Mouse (Mus musculus) limb, embryonic 12.5 days (tissue): ENCODE measurements around the gene Ndc1. TPM values are rescaled to one million over a fixed set of nuclear protein-coding genes. Genes with fewer than 3 reads are reported as not detected.

Experiments used
- ATAC-seq: fragments of 200-750 bp; cut with Nextera tagmentation; 2 replicates; pipeline ENCODE4 v1.8.0; 2017; ENCODE audit warnings: low read depth, moderate TSS enrichment; ENCODE audit not compliant: insufficient number of reproducible peaks, insufficient read depth, low FRiP score, low TSS enrichment
- H3K27ac ChIP-seq: fragments of 300-500 bp; sonication (generic); 2 replicates; pipeline ENCODE4 v1.5.1; 2016; ENCODE audit warnings: mild to moderate bottlenecking, moderate library complexity
- H3K27me3 ChIP-seq: fragments of 300-500 bp; sonication (generic); 2 replicates; pipeline ENCODE4 v1.6.1; 2016; ENCODE audit warnings: mild to moderate bottlenecking, moderate library complexity
- H3K36me3 ChIP-seq: fragments of 300-500 bp; sonication (generic); 2 replicates; pipeline ENCODE4 v1.6.1; 2016; ENCODE audit warnings: mild to moderate bottlenecking, moderate library complexity
- H3K4me1 ChIP-seq: fragments of 300-500 bp; sonication (generic); replicated peaks from 2 replicates; pipeline ENCODE4 v1.6.1; 2016
- H3K4me2 ChIP-seq: fragments of 300-500 bp; sonication (generic); 2 replicates; pipeline ENCODE4 v1.6.1; 2016; ENCODE audit warnings: mild to moderate bottlenecking, moderate library complexity
- H3K4me3 ChIP-seq: fragments of 300-500 bp; sonication (generic); replicated peaks from 2 replicates; pipeline ENCODE4 v1.5.1; 2016; ENCODE audit warnings: mild to moderate bottlenecking
- H3K9ac ChIP-seq: fragments of 300-500 bp; sonication (generic); replicated peaks from 2 replicates; pipeline ENCODE4 v1.6.1; 2016; ENCODE audit warnings: mild to moderate bottlenecking, moderate library complexity
- H3K9me3 ChIP-seq: fragments of 300-500 bp; sonication (generic); 2 replicates; pipeline ENCODE4 v1.6.1; 2016; ENCODE audit warnings: mild to moderate bottlenecking, moderate library complexity
- WGBS: fragments of 180-500 bp; shearing (Covaris S2); methylation state at CpG from one replicate; pipeline ENCODE4 v1.1.7; 2016; 5-methylcytosine and 5-hydroxymethylcytosine counted together
- polyA plus RNA-seq: library from polyadenylated mRNA; unstranded; fragments of >200 nt; fragmentation: Nextera tagmentation; extraction: Ambion mirVana; gene quantifications from 2 replicates; pipeline ENCODE4 v1.2.1, GENCODE M21; 2016

The Ndc1 gene
- polyA plus RNA-seq, result 37.5 and 39.4 TPM in 2 replicates

DNA sequence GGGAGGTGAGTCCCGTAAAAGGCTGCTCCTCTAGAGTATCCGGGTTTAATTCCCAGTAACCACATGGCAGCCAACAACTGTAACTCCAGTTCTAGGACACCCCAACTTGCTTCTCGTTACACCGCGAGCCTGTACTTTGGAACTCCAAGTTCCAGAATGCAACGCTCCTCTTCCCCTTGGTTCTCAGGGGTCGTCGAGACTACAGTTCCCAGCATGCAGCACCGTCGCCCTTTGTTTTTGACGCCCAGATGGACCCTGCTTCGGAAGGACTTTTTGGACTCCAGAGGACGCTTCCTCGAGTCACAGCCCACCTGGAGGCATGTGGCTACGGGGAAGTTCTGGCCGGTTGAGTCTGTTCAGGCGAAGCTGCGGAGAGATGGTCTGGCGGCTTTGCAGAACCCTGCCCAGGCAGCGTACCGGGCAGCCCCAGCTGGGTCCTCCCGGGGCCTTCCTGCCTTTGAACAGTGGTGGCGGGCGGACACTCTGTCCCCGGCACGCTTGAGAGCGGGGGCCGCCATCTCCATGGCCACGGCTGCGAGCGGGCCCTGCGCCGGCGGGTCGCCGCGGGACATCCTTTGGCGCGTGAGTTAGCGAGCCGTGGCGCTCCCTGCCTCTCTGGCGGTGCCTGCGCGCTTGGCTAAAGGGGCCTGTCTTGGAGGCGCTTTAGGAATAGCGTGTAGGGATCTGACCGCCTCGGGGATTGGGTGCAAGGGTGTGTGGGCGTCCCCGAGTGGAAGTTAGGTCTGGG, at the start of gene Ndc1:
TSS of gene Ndc1 (plus strand) at position 218 of the 748 bp plus-strand sequence.
- Histone ChIP-seq H3K4me1 (peaks cover 10% of the 10 kb centered on the region), H3K27me3 (no peaks in the 10 kb centered on the region), H3K36me3 (peaks cover 25% of the 10 kb centered on the region), H3K9me3 (no peaks in the 10 kb centered on the region), H3K4me3 (peak within 1 kb of the TSS; percentile 88), H3K9ac (peak within 1 kb of the TSS; percentile 84), H3K27ac (peak within 1 kb of the TSS; percentile 89), H3K4me2 (peak within 1 kb of the TSS; percentile 72)
- peak; percentile 98 for ATAC-seq
- under 1% methylated on average over 51 of the region's 51 CpGs for WGBS

DNA sequence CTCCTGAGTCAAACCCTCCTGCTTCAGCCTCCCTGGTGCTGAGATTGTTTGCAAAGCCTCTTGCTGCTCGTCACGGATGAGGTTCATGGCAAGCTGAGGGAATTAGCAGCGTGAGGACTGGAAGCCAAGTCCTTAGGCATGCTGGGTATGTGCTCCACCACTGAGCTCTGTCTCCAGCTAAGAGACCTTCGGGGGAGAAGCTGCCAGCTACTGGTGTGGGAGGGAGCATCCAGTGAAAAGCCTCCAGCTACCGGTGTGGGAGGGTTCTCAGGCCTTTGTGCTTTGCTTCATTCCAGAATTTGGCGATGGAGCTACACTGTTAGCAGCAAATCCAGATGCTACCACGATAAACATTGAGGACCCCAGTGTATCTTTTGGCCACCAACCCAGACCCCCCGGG, 48.9 kb upstream of the Ndc1 start:
- no peaks in the 10 kb centered on the region for H3K9me3 ChIP-seq
- no peak overlapping the region for H3K27ac ChIP-seq
- peaks cover 67% of the 10 kb centered on the region for H3K36me3 ChIP-seq
- ATAC-seq, result no peak
- peaks cover 10% of the 10 kb centered on the region for H3K4me1 ChIP-seq
- no peak overlapping the region for H3K4me2 ChIP-seq
- H3K9ac ChIP-seq, result no peak overlapping the region
- WGBS, result 80% methylated on average over 8 of the region's 8 CpGs
- no peak overlapping the region for H3K4me3 ChIP-seq
- no peaks in the 10 kb centered on the region for H3K27me3 ChIP-seq

DNA sequence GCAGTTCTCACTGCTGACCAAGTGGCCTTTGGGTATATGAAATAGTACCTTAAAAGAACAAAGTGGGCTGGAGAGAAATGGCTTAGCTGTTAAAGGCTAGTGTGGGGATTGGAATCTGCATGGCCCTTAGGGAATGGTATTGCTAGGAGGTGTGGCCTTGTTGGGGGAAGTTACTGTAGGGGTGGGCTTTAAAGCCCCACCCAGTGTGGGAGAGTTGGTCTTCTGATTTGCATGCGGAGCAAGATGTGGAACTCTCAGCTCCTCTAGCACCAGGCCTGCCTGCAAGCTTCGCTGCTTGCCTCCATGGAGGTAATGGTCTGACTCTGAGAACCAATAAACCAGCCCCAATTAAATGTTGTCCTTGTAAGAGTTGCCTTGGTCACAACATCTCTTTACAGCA, 46.5 kb upstream of the Ndc1 start:
- Histone ChIP-seq H3K4me1 (no peaks in the 10 kb centered on the region), H3K4me3 (no peak overlapping the region), H3K27ac (no peak overlapping the region), H3K27me3 (no peaks in the 10 kb centered on the region), H3K9me3 (no peaks in the 10 kb centered on the region), H3K36me3 (peaks cover 79% of the 10 kb centered on the region), H3K9ac (no peak overlapping the region), H3K4me2 (no peak overlapping the region)
- ATAC-seq, result no peak
- 61% methylated on average over 2 of the region's 2 CpGs for WGBS

DNA sequence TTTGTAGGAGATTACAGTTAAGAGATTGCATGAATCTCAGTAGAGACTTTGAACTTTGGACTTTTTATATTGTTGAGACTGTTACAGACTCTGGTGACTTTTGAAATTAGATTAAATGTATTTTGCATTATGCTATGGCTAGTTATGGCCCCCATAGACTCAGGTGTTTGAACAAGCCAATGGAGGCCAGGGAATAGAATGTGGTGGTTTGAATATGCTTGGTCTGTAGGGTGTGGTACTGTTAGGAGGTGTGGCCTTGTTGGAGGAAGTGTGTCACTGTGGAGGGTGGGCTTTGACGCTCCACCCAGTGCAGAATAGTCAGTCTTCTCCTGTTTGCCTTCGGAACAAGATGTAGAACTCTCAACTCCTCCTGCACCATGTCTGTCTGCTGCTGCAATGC, 44.5 kb upstream of the Ndc1 start:
- 91% methylated on average over 2 of the region's 2 CpGs for WGBS
- H3K36me3 ChIP-seq, result peaks cover 75% of the 10 kb centered on the region

DNA sequence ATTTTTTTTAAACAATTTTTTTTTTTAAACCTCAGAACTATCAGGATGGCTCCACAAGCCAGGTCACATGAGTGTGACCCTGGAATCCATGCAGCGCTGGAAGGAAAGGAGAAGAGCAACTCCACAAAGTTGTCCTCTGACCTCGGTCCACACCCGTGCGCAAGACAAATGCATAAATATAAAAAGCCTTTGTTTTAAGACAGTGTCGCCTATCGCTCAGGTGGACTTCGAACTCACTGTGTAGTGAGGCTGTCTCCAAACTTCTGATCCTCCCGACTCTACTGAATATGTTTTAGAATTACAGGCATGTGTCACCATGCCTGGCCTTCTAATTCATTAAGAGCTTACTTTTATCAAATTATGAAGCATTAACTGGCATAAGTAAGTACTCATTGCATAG, 39.1 kb upstream of the Ndc1 start:
- peaks cover 1% of the 10 kb centered on the region; the same call in 1 of the 2 replicates for H3K9me3 ChIP-seq
- H3K4me2 ChIP-seq, result no peak overlapping the region
- ATAC-seq, result no peak
- H3K27me3 ChIP-seq, result no peaks in the 10 kb centered on the region
- H3K9ac ChIP-seq, result no peak overlapping the region
- no peaks in the 10 kb centered on the region for H3K4me1 ChIP-seq
- H3K27ac ChIP-seq, result no peak overlapping the region
- no peak overlapping the region for H3K4me3 ChIP-seq
- peaks cover 34% of the 10 kb centered on the region for H3K36me3 ChIP-seq
- WGBS, result 94% methylated on average over 8 of the region's 8 CpGs

More for the DNA sequence above, 44.5 kb upstream of the Ndc1 start:
- H3K27me3 ChIP-seq, result no peaks in the 10 kb centered on the region
- no peak for ATAC-seq
- no peak overlapping the region for H3K4me2 ChIP-seq
- no peaks in the 10 kb centered on the region for H3K9me3 ChIP-seq
- H3K9ac ChIP-seq, result no peak overlapping the region
- no peak overlapping the region for H3K27ac ChIP-seq
- H3K4me3 ChIP-seq, result no peak overlapping the region
- H3K4me1 ChIP-seq, result no peaks in the 10 kb centered on the region

DNA sequence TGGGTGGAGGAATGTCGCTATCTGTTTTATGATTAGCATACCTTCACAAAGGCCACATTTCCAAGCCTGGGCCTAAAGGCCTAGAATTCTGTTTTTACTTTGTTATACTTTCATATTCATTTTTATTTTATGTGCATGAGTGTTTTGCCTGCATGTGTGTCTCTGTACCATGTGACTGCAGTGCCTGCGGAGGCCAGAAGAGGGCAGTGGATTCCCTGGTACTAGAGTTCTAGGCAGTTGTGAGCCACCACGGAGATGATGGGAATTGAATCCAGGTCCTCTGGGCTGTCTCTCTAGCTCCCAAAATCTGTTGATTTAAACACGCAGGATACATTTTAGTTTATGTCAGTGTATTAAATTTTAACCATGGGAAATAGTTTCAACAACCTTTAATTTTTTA, 34.1 kb upstream of the Ndc1 start:
- H3K9ac ChIP-seq, result no peak overlapping the region
- H3K27me3 ChIP-seq, result no peaks in the 10 kb centered on the region
- no peaks in the 10 kb centered on the region for H3K4me1 ChIP-seq
- H3K27ac ChIP-seq, result no peak overlapping the region
- ATAC-seq, result no peak
- H3K4me2 ChIP-seq, result no peak overlapping the region
- 92% methylated on average over 4 of the region's 4 CpGs for WGBS
- no peak overlapping the region for H3K4me3 ChIP-seq
- peaks cover 10% of the 10 kb centered on the region; the same call in 1 of the 2 replicates for H3K36me3 ChIP-seq
- peaks cover 3% of the 10 kb centered on the region; the same call in 1 of the 2 replicates for H3K9me3 ChIP-seq

DNA sequence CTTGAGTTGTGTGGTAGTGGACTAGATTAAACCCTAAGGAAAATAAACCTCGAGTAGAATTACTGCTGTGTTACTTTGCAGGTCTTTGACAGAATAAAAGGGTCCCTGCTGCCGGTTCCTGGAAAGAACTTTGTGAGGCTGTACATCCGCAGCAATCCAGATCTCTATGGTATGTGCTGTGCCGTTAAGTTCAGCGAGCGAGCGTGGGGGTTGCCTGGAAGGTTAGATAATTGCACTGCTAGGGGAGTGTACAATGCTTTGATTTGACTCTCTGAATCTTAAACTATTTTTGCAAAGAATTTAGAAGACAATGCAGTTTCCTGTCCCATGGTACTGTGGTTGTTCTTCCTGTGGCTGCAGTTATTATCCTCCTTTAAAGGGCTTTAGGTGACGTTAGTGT, 31.2 kb upstream of the Ndc1 start:
- no peak for ATAC-seq
- no peak overlapping the region for H3K4me3 ChIP-seq
- H3K4me2 ChIP-seq, result no peak overlapping the region
- H3K27me3 ChIP-seq, result no peaks in the 10 kb centered on the region
- H3K9ac ChIP-seq, result no peak overlapping the region
- 71% methylated on average over 8 of the region's 8 CpGs for WGBS
- H3K9me3 ChIP-seq, result peaks cover 3% of the 10 kb centered on the region; the same call in 1 of the 2 replicates
- H3K27ac ChIP-seq, result no peak overlapping the region
- peaks cover 11% of the 10 kb centered on the region; the same call in 1 of the 2 replicates for H3K36me3 ChIP-seq
- H3K4me1 ChIP-seq, result peaks cover 5% of the 10 kb centered on the region; the same call in 1 of the 2 replicates

DNA sequence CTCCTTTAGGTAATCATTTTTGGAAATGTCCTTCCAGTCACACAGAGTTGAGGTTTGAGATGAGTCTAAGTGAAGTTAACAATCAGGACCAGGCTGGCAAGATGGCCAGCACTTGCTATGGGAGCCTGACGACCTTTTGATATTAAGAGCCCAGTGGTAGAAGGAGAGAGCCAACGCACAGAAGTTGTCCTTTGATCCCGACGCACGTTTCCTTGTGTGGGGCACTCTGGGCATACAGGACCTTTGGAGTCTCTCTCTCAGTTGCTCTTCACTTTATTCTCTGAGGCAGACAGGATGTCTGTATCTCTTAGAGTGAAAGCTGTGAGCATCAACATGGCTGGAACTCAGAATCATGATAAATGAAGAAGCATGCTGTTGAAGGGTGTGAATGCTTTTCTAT, 30.1 kb upstream of the Ndc1 start:
- Histone ChIP-seq H3K36me3 (peaks cover 14% of the 10 kb centered on the region), H3K9me3 (peaks cover 3% of the 10 kb centered on the region; the same call in 1 of the 2 replicates), H3K27ac (no peak overlapping the region), H3K4me2 (no peak overlapping the region), H3K4me3 (no peak overlapping the region), H3K4me1 (peaks cover 12% of the 10 kb centered on the region), H3K27me3 (no peaks in the 10 kb centered on the region), H3K9ac (no peak overlapping the region)
- WGBS, result 92% methylated on average over 5 of the region's 5 CpGs
- ATAC-seq, result no peak

DNA sequence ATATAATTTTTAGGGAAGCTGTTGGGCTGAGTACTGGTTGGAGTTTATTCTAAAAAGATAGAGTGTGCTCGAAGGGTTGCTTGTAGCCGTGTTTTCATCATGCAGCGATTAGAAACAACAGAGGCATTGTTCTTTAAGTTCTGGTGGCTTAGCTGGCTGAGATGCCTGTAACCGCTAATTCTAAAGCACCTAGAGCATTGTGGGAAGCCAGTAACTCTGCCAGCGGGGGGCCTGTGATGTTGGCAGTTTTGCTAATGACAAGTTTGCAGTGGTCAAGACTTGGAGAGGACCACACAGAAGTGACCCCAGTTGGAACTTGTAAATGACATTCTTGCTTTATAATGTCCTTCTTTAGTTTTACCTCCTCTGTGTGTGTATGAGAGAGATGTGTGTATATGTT, 26.2 kb upstream of the Ndc1 start:
- peak overlapping the region; percentile 79 for H3K27ac ChIP-seq

DNA sequence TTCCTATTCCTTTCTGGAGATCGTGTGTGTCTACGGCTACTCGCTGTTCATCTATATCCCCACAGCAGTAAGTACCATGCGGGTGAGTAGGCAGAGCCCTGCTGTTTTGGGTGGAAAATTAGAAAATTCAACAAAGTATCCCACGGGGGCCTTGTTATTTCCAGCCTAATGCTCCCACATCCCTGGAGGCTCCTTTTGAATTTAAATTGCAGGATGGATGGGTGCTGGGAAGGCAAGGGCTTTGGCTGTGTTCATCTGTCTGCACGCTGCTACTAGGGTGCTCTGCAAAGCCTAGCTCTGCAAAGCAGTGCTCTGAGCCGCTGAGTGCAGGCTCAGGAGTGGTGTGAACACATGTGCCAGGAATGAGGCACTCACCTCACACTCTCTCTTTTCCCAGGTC, 23.0 kb upstream of the Ndc1 start:
- H3K36me3 ChIP-seq, result peaks cover 38% of the 10 kb centered on the region
- H3K4me2 ChIP-seq, result no peak overlapping the region
- no peak overlapping the region for H3K27ac ChIP-seq
- ATAC-seq, result no peak
- no peaks in the 10 kb centered on the region for H3K9me3 ChIP-seq
- peaks cover 18% of the 10 kb centered on the region for H3K4me1 ChIP-seq
- no peaks in the 10 kb centered on the region for H3K27me3 ChIP-seq
- H3K4me3 ChIP-seq, result no peak overlapping the region
- no peak overlapping the region for H3K9ac ChIP-seq
- 89% methylated on average over 7 of the region's 7 CpGs for WGBS

More for the DNA sequence above, 26.2 kb upstream of the Ndc1 start:
- no peak for ATAC-seq
- Histone ChIP-seq H3K4me3 (no peak overlapping the region), H3K36me3 (peaks cover 33% of the 10 kb centered on the region), H3K4me2 (0 out of 2 replicates have a peak overlapping the region, but pooled peaks have one; percentile 6), H3K9ac (no peak overlapping the region), H3K9me3 (no peaks in the 10 kb centered on the region), H3K27me3 (no peaks in the 10 kb centered on the region), H3K4me1 (peaks cover 12% of the 10 kb centered on the region)
- 41% methylated on average over 5 of the region's 5 CpGs for WGBS

DNA sequence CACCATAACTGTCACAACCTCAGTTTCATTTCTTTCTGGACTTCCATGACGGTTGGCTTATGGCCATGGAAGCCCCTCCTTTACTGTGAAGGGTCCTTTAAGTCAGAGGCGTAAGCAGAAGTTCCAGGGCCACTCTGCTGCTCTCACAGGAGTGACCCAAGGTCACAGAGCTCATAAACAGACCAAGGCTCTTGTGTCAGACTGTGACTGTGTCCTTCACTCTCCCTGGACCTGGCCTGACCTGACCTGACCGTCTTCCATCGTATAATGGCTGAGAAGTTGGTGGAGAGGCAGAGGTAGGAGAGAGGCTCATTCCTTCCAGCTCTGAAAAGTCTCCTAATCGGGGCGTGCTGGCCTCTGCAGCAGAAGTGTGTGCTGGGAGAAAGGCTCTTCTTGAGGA, 20.4 kb upstream of the Ndc1 start:
- Histone ChIP-seq H3K4me3 (no peak overlapping the region), H3K4me2 (no peak overlapping the region), H3K9ac (no peak overlapping the region), H3K4me1 (peaks cover 7% of the 10 kb centered on the region; the same call in 1 of the 2 replicates), H3K27me3 (no peaks in the 10 kb centered on the region), H3K9me3 (no peaks in the 10 kb centered on the region), H3K27ac (no peak overlapping the region), H3K36me3 (peaks cover 53% of the 10 kb centered on the region)
- no peak for ATAC-seq
- WGBS, result 63% methylated on average over 6 of the region's 6 CpGs
